Mouse (Mus musculus) v-Abl transformed pro-B cells (cell line): Measurements from ENCODE around the gene Rhox3c.
"Not testable (repeated sequence)": the region's sequence is repeated elsewhere in the genome, so short reads cannot be mapped to it uniquely, and the experiment has no call there.

Experiments
- in situ Hi-C, 2 experiments: fragments of 400-800 bp; cut with MboI; formaldehyde crosslinking; loops; one replicate each; pipeline ENCODE4 v1.15.1; 2025; ENCODE audit not compliant: unreplicated experiment in 2 of 2

Gene Rhox3c

DNA sequence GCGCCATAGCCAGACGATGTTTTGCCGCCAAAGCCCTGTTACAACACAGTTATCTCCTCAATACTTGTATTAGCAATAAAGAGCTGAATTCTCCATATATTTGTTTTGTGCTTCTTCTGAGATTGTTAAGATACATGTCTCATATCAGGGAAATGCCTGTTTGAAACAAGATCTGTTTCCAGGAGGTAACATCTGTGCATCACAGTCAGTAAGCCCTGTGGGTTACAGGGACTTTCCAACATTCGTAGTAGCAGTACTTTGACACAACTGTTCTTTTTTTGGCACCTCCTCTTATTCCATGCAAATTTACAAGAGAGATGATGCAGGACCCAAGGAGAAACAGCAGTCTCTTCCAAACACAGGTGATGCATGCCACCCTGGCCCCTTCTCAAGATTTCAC is at the start of gene Rhox3c:
TSS of gene Rhox3c (plus strand) at position 301 of the 400 bp plus-strand sequence.
- in situ Hi-C loops: not testable (repeated sequence)

DNA sequence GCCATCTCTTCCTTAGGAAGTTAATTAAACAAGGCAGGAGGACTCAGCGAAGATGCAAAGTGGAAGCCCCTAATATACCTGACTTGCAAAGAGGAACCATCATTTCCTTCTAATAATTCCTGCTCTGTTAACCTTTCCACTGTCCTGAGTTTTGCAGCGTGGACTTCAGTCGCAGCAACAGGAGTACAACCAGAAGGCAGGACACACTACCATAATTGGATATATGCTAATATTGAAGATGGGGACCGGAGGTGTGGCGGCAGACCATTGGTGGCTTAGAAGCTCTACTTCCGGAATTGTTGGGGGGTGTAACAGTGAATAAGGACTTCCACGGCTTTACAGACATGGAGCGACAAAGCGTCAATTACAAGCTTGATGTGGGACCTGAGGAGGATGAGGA is 46.6 kb upstream of the Rhox3c start, which contains the start of gene Rhox2b:
TSS of gene Rhox2b (plus strand) at position 301 of the 400 bp plus-strand sequence.
- in situ Hi-C loops: not testable (repeated sequence)

DNA sequence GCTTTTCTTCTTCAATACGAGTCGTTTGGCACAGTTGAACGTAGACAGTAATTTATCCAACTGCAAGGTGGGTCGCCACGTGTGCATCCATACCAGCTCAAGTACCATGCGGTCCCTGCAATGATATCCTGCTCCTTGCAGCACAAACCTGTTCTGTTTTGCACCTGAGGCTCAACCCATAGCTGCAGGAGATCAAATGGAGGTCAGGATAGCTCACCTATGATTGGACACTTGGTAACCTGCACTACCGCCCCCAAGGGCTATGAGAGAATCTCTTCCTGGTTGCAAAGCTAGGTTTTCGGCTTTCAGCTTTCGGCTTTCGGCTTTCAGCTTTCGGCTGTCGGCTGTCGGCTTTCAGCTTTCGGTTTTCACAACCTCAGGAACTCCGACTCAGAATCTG is 26.2 kb upstream of the Rhox3c start, which contains the start of gene Rhox4b:
TSS of gene Rhox4b (plus strand) at position 301 of the 400 bp plus-strand sequence.
- in situ Hi-C loops: not testable (repeated sequence)

DNA sequence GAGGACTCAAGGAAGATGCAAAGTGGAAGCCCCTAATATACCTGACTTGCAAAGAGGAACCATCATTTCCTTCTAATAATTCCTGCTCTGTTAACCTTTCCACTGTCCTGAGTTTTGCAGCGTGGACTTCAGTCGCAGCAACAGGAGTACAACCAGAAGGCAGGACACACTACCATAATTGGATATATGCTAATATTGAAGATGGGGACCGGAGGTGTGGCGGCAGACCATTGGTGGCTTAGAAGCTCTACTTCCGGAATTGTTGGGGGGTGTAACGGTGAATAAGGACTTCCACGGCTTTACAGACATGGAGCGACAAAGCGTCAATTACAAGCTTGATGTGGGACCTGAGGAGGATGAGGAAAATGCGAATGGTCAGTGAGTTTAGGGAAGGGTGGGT is 5.0 kb upstream of the Rhox3c start, which contains the start of gene Rhox2c:
TSS of gene Rhox2c (plus strand) at position 301 of the 400 bp plus-strand sequence.
- in situ Hi-C loops: not testable (repeated sequence)

DNA sequence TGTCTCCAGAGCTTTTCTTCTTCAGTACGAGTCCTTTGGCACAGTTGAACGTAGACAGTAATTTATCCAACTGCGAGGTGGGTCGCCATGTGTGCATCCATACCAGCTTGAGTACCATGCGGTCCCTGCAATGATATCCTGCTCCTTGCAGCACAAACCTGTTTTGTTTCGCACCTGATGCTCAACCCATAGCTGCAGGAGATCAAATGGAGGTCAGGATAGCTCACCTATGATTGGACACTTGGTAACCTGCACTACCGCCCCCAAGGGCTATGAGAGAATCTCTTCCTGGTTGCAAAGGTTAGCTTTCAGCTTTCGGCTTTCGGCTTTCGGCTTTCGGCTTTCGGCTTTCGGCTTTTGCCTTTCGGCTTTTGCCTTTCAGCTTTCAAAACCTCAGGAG is 21.7 kb downstream of the Rhox3c start, which contains the start of gene Rhox4c:
TSS of gene Rhox4c (plus strand) at position 301 of the 400 bp plus-strand sequence.
- in situ Hi-C loops: not testable (repeated sequence)

DNA sequence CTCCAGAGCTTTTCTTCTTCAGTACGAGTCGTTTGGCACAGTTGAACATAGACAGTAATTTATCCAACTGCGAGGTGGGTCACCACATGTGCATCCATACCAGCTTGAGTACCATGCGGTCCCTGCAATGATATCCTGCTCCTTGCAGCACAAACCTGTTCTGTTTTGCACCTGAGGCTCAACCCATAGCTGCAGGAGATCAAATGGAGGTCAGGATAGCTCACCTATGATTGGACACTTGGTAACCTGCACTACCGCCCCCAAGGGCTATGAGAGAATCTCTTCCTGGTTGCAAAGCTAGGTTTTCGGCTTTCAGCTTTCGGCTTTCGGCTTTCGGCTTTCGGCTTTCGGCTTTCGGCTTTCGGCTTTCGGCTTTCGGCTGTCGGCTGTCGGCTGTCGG is 55.7 kb downstream of the Rhox3c start, which contains the start of gene Rhox4d:
TSS of gene Rhox4d (plus strand) at position 301 of the 400 bp plus-strand sequence.
- in situ Hi-C loops: not testable (repeated sequence)
